Mouse (Mus musculus): ENCODE results near the gene Sod1. TPM values are rescaled to one million over a fixed set of nuclear protein-coding genes. Genes with fewer than 3 reads are reported as not detected.

Sod1 gene
- polyA plus RNA-seq, 1 experiment from 2014 or later = 1,127 TPM

DNA sequence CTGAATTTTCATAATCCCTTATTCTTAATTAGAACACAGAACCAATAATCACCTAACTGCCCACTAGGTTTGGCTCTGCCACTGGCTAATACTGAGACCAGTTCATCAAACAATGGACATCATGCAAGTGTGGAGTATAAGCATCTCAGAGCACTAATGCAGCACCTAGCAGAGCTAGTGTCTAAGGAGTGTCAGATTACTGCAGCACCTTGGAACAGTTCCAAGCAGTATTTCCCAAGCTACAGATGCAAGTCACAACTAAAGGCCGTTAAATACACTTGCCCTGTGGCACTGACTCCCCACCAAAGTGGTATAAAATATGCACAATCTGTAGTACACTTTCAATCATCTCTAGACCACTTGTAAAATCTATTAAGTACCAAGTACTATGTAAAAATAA, 46.0 kb downstream of the Sod1 start:
- Histone ChIP-seq H3K4me2 (replicated peaks; ENCODE audit: low read depth, low read length) (no peak overlapping the region), H3K27ac (ENCODE audit: low read length) (no peak overlapping the region), H3K4me1 (ENCODE audit: insufficient read depth, low read length) (peaks cover 12% of the 10 kb centered on the region; the same call in 1 of the 2 replicates), H3K27me3 (ENCODE audit: insufficient read depth, low read length) (no peaks in the 10 kb centered on the region), H3K4me3 (ENCODE audit: low read length) (no peak overlapping the region), H3K36me3 (ENCODE audit: insufficient read depth, low read length) (peaks cover 3% of the 10 kb centered on the region; the same call in 1 of the 2 replicates), H3K9me3 (ENCODE audit: low read length) (no peaks in the 10 kb centered on the region), H3K9ac (replicated peaks; ENCODE audit: low read length) (no peak overlapping the region)
- WGBS = 3% methylated on average over 1 of the region's 1 CpGs
- peak; percentile 42; the same call in 1 of the 2 replicates for ATAC-seq (ENCODE audit: low FRiP score, low TSS enrichment)

DNA sequence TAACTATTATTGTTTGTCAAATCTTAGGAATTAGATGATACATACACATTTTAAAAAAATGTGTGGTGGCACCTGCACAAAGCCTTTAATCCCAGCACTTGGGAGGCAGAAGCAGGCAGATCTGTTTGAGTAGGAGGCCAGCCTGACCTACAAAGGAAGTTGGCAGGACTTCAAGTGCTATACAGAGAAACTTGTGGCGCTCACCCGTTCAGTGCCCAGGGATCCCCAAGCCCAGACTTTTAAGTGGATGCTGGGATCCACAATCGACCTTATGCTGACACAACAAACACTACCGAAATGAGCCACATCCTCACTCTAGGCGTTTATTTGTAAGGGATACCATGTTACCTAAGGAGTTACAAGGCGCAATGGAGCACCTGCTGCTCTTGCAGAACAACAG, 55.0 kb downstream of the Sod1 start:
- Histone ChIP-seq H3K4me2 (replicated peaks; ENCODE audit: low read depth, low read length) (no peak overlapping the region), H3K4me1 (ENCODE audit: insufficient read depth, low read length) (peaks cover 11% of the 10 kb centered on the region), H3K4me3 (ENCODE audit: low read length) (no peak overlapping the region), H3K9ac (replicated peaks; ENCODE audit: low read length) (no peak overlapping the region), H3K27ac (ENCODE audit: low read length) (no peak overlapping the region), H3K9me3 (ENCODE audit: low read length) (no peaks in the 10 kb centered on the region), H3K27me3 (ENCODE audit: insufficient read depth, low read length) (no peaks in the 10 kb centered on the region), H3K36me3 (ENCODE audit: insufficient read depth, low read length) (no peaks in the 10 kb centered on the region)
- 81% methylated on average over 6 of the region's 6 CpGs for WGBS
- no peak for ATAC-seq (ENCODE audit: low FRiP score, low TSS enrichment)

Other genes starting within 250 kb of the Sod1 start
- gene Tiam1, start 77.0 kb upstream of the Sod1 start, polyA plus RNA-seq (2015; fragmentation: Nextera tagmentation; extraction: Ambion mirVana) = 11.5 and 16.1 TPM in 2 replicates
- gene Scaf4, start 63.7 kb downstream of the Sod1 start, polyA plus RNA-seq (2015; fragmentation: Nextera tagmentation; extraction: Ambion mirVana) = 22.1 and 29.2 TPM in 2 replicates
- 11.3 and 12.7 TPM in 2 replicates for gene Hunk, start 165.3 kb downstream of the Sod1 start, polyA plus RNA-seq (2015; fragmentation: Nextera tagmentation; extraction: Ambion mirVana)

All from kidney, embryonic 16.5 days (tissue).